Mouse (Mus musculus) midbrain, embryonic 16.5 days (tissue): ENCODE data around the gene Sart3. TPM values are rescaled to one million over a fixed set of nuclear protein-coding genes. Genes with fewer than 3 reads are reported as not detected.
"Not testable (repeated sequence)": the region's sequence is repeated elsewhere in the genome, so short reads cannot be mapped to it uniquely, and the experiment has no call there.

Experiments
- ATAC-seq: fragments of 200-750 bp; cut with Nextera tagmentation; 2 replicates; pipeline ENCODE4 v1.8.0; 2017; ENCODE audit warnings: moderate TSS enrichment
- H3K27ac ChIP-seq: fragments of 300-500 bp; sonication (generic); 2 replicates; pipeline ENCODE4 v1.5.1; 2014; ENCODE audit warnings: mild to moderate bottlenecking, low read length, mixed read lengths
- H3K27me3 ChIP-seq: fragments of 300-500 bp; sonication (generic); 2 replicates; pipeline ENCODE4 v1.6.1; 2014; ENCODE audit warnings: low read depth, low read length, mixed read lengths; ENCODE audit not compliant: control insufficient read depth, insufficient read depth
- H3K36me3 ChIP-seq: fragments of 300-500 bp; sonication (generic); 2 replicates; pipeline ENCODE4 v1.6.1; 2014; ENCODE audit warnings: mild to moderate bottlenecking, low read length, moderate library complexity, mixed read lengths; ENCODE audit not compliant: control insufficient read depth, insufficient read depth
- H3K4me1 ChIP-seq: fragments of 300-500 bp; sonication (generic); 2 replicates; pipeline ENCODE4 v1.6.1; 2014; ENCODE audit warnings: mild to moderate bottlenecking, low read length, mixed read lengths; ENCODE audit not compliant: control insufficient read depth, insufficient read depth
- H3K4me2 ChIP-seq: fragments of 300-500 bp; sonication (generic); 2 replicates; pipeline ENCODE4 v1.6.1; 2014; ENCODE audit warnings: mild to moderate bottlenecking, low read length, mixed read lengths
- H3K4me3 ChIP-seq: fragments of 300-500 bp; sonication (generic); 2 replicates; pipeline ENCODE4 v1.5.1; 2014; ENCODE audit warnings: low read depth, mild to moderate bottlenecking, low read length, moderate library complexity, mixed read lengths
- H3K9ac ChIP-seq: fragments of 300-500 bp; sonication (generic); 2 replicates; pipeline ENCODE4 v1.6.1; 2014; ENCODE audit warnings: low read depth, low read length, mixed read lengths
- H3K9me3 ChIP-seq: fragments of 300-500 bp; sonication (generic); replicated peaks from 2 replicates; pipeline ENCODE4 v1.6.1; 2014; ENCODE audit warnings: mild to moderate bottlenecking, low read length, mixed read lengths; ENCODE audit not compliant: control insufficient read depth, poor library complexity, severe bottlenecking
- WGBS: fragments of 180-500 bp; shearing (Covaris S2); extraction: QIAGEN DNeasy Blood & Tissue Kit; methylation state at CpG from one replicate; pipeline ENCODE4 v1.1.7; 2014; 5-methylcytosine and 5-hydroxymethylcytosine counted together
- polyA plus RNA-seq: library from polyadenylated mRNA; unstranded; fragments of >200 nt; fragmentation: Nextera tagmentation; extraction: Ambion mirVana; gene quantifications from 2 replicates; pipeline ENCODE4 v1.2.1, GENCODE M21; 2015

The Sart3 gene
- polyA plus RNA-seq, 1 experiment from 2014 or later, result 39.8 TPM

DNA sequence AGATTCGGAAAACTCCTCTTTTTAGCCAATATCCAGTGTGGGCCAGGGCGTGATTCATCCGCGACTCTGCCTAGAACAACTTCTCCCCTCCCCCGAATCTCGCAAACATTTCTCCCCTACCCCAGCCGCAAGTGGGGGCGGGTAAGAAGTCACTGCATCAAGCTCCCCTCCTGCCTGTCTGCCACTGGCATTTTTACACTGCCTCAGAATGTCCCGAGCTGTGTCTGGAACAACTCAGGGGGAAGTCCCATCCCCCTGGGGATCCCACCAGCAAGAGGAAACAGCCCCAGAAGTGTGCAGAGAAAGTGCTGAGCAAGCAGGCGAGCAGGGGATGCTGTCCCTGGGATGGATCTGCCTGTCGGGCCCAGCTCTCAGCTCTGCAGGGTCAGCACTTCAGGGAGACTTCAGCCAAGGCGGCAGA is 11.3 kb upstream of the Sart3 start:
- no peaks in the 10 kb centered on the region for H3K9me3 ChIP-seq
- no peaks in the 10 kb centered on the region for H3K36me3 ChIP-seq
- H3K4me2 ChIP-seq, result no peak overlapping the region
- no peaks in the 10 kb centered on the region for H3K4me1 ChIP-seq
- no peak overlapping the region for H3K4me3 ChIP-seq
- H3K27me3 ChIP-seq, result peaks cover 9% of the 10 kb centered on the region; the same call in 1 of the 2 replicates
- no peak for ATAC-seq
- H3K9ac ChIP-seq, result no peak overlapping the region
- 19% methylated on average over 12 of the region's 12 CpGs for WGBS
- H3K27ac ChIP-seq, result no peak overlapping the region

GRCm38 (mm10) chr5:113782624-113783023 is 10.3 kb upstream of the Sart3 start:
- ATAC-seq, result no peak
- no peak overlapping the region for H3K27ac ChIP-seq
- H3K9ac ChIP-seq, result no peak overlapping the region
- no peak overlapping the region for H3K4me2 ChIP-seq
- H3K36me3 ChIP-seq, result no peaks in the 10 kb centered on the region
- H3K4me1 ChIP-seq, result no peaks in the 10 kb centered on the region
- no peak overlapping the region for H3K4me3 ChIP-seq
- H3K27me3 ChIP-seq, result peaks cover 9% of the 10 kb centered on the region; the same call in 1 of the 2 replicates
- WGBS, result 94% methylated on average over 7 of the region's 7 CpGs
- no peaks in the 10 kb centered on the region for H3K9me3 ChIP-seq

- Histone ChIP-seq H3K9me3 (no peaks in the 10 kb centered on the region), H3K36me3 (peaks cover 3% of the 10 kb centered on the region; the same call in 1 of the 2 replicates), H3K4me1 (no peaks in the 10 kb centered on the region), H3K4me3 (no peak overlapping the region), H3K9ac (no peak overlapping the region), H3K4me2 (no peak overlapping the region), H3K27ac (no peak overlapping the region), H3K27me3 (peaks cover 9% of the 10 kb centered on the region; the same call in 1 of the 2 replicates)
- WGBS, result 79% methylated on average over 7 of the region's 7 CpGs
- ATAC-seq, result no peak
Measured at GRCm38 (mm10) chr5:113781875-113782274, 9.6 kb upstream of the Sart3 start.

DNA sequence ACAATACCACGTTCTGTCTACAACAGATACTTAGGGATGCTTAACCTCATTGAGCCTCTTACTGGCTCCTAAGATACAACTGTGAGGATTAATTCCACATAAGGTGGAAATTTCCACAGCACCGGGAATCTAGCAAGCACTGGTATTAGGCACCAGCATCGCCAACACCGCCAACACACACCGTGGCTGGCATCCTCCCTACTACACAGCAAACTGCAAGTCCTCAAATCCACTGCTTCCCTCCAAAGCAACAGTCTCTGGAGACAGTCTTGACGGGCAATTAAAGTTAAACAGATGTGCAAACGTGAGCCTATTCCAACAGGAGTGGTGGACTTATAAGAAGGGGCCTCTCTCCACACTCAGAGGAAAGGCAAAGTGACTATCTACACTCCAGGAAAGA is 8.9 kb upstream of the Sart3 start:
- Histone ChIP-seq H3K27me3 (peaks cover 9% of the 10 kb centered on the region; the same call in 1 of the 2 replicates), H3K9me3 (no peaks in the 10 kb centered on the region), H3K4me3 (no peak overlapping the region), H3K9ac (no peak overlapping the region), H3K36me3 (peaks cover 7% of the 10 kb centered on the region), H3K4me2 (no peak overlapping the region), H3K27ac (no peak overlapping the region), H3K4me1 (no peaks in the 10 kb centered on the region)
- no peak for ATAC-seq
- 86% methylated on average over 7 of the region's 7 CpGs for WGBS

DNA sequence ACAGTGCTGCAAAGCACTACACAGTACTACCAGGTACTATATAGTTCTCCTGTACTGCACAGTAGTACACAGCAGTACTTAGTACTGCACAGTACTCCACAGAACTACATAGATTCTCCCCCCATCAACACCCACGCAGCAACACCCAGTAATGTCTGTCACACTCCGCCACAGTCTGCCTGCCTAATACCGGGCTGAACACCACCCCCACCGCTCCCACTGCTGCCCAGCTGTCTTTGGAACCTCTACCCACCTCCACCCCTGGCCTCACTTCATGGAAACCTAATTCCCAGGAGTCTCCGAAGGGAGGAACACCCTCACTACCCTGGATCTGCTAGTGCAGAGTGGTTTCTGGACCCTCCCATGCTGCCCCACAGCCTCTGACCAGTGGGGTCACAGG is 8.5 kb upstream of the Sart3 start:
- ATAC-seq, result no peak
- Histone ChIP-seq H3K36me3 (peaks cover 12% of the 10 kb centered on the region), H3K4me3 (no peak overlapping the region), H3K9ac (no peak overlapping the region), H3K9me3 (no peaks in the 10 kb centered on the region), H3K27ac (no peak overlapping the region), H3K4me1 (no peaks in the 10 kb centered on the region), H3K27me3 (peaks cover 9% of the 10 kb centered on the region; the same call in 1 of the 2 replicates), H3K4me2 (no peak overlapping the region)
- 92% methylated on average over 5 of the region's 5 CpGs for WGBS

GRCm38 (mm10) chr5:113780082-113780752 is 7.9 kb upstream of the Sart3 start:
- 94% methylated on average over 3 of the region's 3 CpGs for WGBS
- H3K4me2 ChIP-seq, result no peak overlapping the region
- H3K9ac ChIP-seq, result no peak overlapping the region
- no peak overlapping the region for H3K27ac ChIP-seq
- peaks cover 9% of the 10 kb centered on the region; the same call in 1 of the 2 replicates for H3K27me3 ChIP-seq
- H3K4me3 ChIP-seq, result no peak overlapping the region
- no peaks in the 10 kb centered on the region for H3K4me1 ChIP-seq
- H3K36me3 ChIP-seq, result peaks cover 17% of the 10 kb centered on the region
- ATAC-seq, result peak; percentile 65
- no peaks in the 10 kb centered on the region for H3K9me3 ChIP-seq

GRCm38 (mm10) chr5:113779569-113779968 is 7.3 kb upstream of the Sart3 start:
- H3K4me1 ChIP-seq, result no peaks in the 10 kb centered on the region
- H3K9me3 ChIP-seq, result no peaks in the 10 kb centered on the region
- no peak overlapping the region for H3K9ac ChIP-seq
- 80% methylated on average over 5 of the region's 5 CpGs for WGBS
- no peak overlapping the region for H3K4me2 ChIP-seq
- no peak for ATAC-seq
- peaks cover 6% of the 10 kb centered on the region; the same call in 1 of the 2 replicates for H3K27me3 ChIP-seq
- H3K27ac ChIP-seq, result no peak overlapping the region
- H3K36me3 ChIP-seq, result peaks cover 19% of the 10 kb centered on the region
- H3K4me3 ChIP-seq, result no peak overlapping the region

- H3K27ac ChIP-seq, H3K9ac ChIP-seq, H3K4me2 ChIP-seq, H3K27me3 ChIP-seq, ATAC-seq, H3K4me3 ChIP-seq, H3K4me1 ChIP-seq, H3K9me3 ChIP-seq: not testable (repeated sequence)
- peaks cover 19% of the 10 kb centered on the region for H3K36me3 ChIP-seq
- WGBS, result 95% methylated on average over 8 of the region's 8 CpGs
Measured at GRCm38 (mm10) chr5:113777728-113778127, 5.4 kb upstream of the Sart3 start.

DNA sequence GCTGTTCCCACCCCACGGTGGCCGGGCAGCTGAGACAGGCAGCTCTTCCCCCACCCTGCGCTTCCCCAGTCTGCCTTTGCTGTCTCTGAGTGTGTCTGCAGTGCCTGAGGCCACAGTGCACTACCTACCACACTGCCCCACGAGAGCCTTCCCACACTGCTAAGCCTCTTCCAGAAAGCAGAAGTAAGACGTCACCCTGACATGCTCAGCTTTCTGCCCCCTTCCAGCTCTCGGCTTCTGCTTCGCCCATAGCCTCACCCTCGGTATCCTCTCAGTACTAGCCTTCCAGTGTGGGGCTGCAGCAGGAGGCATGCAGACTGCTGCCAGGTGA is 4.6 kb upstream of the Sart3 start:
- H3K27me3 ChIP-seq, result no peaks in the 10 kb centered on the region
- ATAC-seq, result no peak
- 91% methylated on average over 8 of the region's 8 CpGs for WGBS
- H3K36me3 ChIP-seq, result peaks cover 19% of the 10 kb centered on the region
- H3K9ac ChIP-seq, result no peak overlapping the region
- no peak overlapping the region for H3K4me2 ChIP-seq
- H3K4me3 ChIP-seq, result no peak overlapping the region
- no peak overlapping the region for H3K27ac ChIP-seq
- no peaks in the 10 kb centered on the region for H3K9me3 ChIP-seq
- H3K4me1 ChIP-seq, result peaks cover 6% of the 10 kb centered on the region
